Mouse (Mus musculus) 3T3-L1 (cell line): ENCODE measurements around the gene Bmp6.

ENCODE experiments used
- DNase-seq: peaks from one replicate; pipeline ENCODE4 v3.0.0-alpha.2; 2015; ENCODE audit warnings: low read depth, low spot score

Bmp6 gene

DNA sequence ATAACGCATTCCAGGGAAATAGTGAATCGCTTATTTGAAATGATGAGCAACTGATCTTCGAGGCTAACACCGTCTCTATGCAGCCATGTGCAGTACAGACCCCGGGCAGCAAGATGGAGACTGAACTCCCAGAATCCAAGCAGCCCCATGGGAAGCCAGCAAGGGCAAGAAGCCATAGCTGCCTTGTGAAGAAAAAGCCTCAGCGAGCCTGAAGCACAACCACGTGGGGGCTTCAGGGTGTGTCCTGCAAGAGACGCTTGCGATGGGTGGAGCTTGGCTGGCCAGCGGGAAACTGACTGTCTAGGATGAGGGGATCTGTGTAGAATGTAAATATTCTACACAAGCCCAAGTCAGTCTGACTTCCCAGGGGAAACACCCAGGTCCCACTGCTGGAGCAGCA is 167.1 kb downstream of the Bmp6 start:
- no peak for DNase-seq

DNA sequence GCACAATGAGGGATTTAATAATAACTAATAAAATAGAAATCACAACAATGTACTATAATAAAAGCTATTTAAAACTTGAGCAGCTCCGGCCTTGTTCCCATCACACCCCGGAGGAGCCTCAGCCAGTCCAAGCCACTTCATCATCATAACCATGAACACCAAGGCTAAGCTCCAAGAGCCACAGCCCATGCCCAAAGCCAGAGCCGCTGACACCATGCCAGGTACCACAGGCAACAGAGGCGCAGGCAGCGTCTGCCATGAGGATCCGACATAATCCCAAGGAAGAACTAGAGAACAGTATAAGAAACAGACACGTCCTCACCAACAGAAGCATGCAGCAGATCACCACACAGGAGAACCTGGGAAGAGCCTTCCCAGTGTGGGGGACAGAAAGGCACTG is 169.0 kb downstream of the Bmp6 start:
- DNase-seq: no peak

- peak; percentile 10 for DNase-seq
These were observed 170.5 kb downstream of the Bmp6 start for GRCm38 (mm10) chr13:38515431-38515830.

GRCm38 (mm10) chr13:38515845-38516244 is 170.9 kb downstream of the Bmp6 start:
- DNase-seq: peak; percentile 28

- no peak for DNase-seq
These were observed 171.7 kb downstream of the Bmp6 start for GRCm38 (mm10) chr13:38516582-38516981.

- no peak for DNase-seq
These were observed 175.4 kb downstream of the Bmp6 start for GRCm38 (mm10) chr13:38520299-38520698.

DNA sequence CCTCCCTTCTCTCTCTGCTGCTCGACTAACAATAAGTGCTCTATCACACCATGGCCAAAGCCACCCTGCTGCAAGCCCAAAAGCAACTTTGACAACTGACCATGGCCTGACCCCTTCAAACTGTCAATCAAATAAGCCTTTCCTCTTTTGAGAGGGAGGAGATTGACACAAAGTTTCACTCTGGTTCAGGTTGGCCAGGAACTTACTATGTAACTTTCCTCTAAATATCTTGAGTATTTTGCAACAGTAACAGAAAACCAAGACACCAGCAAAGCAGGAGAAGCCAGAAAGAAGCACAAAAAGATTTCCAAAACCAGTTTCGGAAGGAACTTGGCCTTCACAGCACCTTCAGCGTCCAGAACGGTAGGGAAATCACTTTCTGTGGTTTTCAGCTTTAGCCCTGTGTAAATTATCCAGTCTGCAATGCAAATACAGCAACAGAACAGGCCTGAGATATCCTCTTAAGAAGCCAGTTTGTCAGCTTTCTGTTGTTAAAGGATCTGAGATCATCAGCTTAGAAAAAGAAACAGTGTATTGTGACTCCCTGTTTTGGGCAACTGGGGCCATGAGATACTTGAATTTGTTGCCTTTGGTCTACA is 177.2 kb downstream of the Bmp6 start:
- no peak for DNase-seq

GRCm38 (mm10) chr13:38523231-38523630 is 178.3 kb downstream of the Bmp6 start:
- DNase-seq: no peak

GRCm38 (mm10) chr13:38525261-38525660 is 180.4 kb downstream of the Bmp6 start:
- DNase-seq: no peak

DNA sequence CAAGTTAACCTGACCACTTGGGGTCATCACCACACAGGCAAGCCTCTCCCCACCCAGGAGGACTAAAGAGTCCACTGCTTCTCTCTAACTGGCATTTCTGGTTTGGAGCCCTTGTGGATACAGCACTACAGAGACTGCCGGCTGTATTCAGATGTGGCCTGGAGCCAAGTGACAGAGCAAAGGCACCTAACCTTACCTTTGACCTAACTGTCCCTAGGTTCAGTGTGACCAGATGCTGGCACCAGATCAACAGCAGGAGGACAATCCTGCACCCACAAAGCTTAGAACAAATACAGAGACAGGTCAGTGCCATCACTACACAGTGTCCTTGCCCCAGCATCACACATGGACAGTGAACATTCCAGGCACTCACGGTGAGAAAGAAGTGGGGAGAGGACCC is 181.2 kb downstream of the Bmp6 start:
- DNase-seq: no peak

DNA sequence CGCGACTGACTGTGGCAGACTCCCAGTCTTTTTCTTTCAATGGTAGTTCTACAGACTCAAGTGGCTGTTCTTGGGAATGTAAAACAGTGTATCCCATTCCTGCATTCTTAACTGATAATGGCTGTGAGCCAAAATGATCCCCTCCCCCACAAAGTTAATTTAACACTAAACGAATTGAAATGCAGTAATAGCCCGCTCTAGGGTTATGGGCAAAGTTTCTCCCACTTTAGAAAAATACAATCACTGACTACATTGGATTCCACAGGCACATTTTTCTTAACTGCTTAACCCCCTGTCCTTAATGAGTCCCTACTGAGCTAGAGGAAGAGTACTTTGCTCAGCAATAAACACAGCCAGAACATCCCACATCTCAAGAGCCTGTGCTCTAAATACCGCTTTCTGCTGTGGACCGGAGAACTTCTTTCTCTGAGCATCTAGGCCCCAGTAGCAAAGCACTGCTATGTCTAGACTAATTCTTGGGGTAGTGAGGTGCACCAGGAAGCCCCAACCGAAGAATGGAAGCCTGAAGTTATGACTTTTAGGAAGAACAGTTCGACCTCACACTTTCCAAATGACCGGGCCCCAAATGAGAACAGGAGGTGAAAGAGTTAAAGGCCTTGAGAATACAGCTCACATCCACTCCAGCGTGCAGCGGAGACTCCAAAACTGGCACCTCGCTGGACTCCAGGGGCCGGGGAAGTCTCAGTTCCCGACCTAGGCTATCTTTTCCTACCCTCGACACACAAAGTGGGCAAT is 182.3 kb downstream of the Bmp6 start:
- DNase-seq: peak; percentile 34

DNA sequence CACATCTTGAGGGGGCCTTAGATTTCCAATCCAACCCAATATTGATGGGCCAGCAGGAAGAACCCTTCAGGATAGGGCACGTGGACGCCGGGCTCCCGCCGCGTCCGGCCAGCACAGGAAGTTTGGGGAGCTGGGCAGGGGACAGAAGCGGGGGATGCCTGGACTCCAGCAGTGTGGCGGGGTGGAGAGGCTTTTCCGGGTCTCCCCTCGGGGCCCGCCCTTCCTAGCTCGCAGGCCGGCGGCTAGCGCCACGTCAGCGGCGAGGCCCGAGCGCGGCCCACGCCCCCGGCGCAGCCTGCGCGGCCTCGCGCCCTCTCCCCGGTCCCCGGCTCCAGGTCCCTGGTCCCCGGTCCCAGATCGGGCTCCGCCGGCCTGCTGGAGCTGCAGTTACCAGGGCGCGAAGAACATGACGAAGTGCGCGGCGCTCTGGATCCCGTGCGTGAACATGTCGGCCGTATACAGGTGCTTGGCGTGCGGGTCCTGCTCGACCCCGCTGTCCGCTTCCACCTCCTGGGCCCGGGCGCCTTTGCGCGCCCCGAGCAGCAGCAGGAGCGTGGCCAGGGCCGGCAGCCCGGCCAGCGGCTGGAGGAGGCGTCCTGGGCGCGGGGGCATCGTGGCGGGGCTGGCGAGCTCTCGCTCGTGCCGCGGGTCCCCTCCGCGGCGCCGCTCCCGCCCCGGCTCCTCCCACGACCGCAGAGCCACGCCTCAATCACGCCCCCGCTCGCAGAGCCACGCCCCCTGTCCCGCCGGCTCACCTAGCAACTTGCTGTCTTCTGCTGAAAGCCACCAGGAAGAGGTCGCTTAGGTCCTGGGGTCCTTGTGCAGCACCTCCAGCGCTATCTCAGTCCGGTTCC is 183.1 kb downstream of the Bmp6 start:
- peak; percentile 74 for DNase-seq

GRCm38 (mm10) chr13:38528687-38529294 is 183.9 kb downstream of the Bmp6 start, which contains the start of gene Txndc5:
Gene Txndc5 (minus strand): TSS chr13:38528824.
- DNase-seq: peak; percentile 71

DNA sequence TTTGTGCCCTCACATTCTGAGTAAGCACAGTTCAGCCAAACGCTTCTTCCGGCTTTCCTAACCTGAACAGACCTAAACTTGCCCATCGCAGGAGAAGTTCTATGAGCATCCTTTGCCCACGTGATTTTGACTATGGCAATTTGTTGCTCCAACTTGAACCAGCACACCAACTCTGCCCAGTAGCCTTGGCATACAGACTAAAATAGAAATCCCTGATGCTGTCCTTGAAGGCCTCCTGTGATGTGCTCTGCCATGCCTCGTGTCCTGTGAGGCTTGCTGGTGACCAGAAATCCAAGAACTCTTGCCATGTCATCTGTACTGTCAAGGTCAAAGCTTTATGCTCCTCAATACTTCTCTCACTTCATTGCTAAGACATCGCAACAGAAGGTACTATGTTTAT is 184.7 kb downstream of the Bmp6 start:
- no peak for DNase-seq

GRCm38 (mm10) chr13:38531498-38531897 is 186.6 kb downstream of the Bmp6 start:
- DNase-seq: no peak

- DNase-seq: no peak
These were observed 188.6 kb downstream of the Bmp6 start for GRCm38 (mm10) chr13:38533461-38533860.

DNA sequence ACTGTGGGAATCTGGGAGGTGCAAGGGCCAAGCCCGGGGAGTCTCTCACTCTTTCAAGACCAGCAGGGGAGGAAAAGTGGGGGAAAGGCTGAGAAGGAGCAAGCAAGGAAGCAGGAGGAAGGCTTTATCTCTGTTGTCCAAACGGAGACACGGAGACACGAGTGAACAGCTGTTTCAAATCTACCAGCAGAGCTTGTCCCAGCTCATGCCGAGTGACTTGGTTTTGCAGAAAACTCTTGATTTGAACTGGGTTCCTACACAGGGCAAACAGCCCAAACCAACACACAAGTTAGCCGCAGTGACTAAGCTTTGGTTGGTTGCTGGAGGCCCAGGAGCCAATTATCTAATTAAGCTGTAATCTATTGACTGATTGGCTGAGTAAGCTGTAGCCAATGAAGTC is 189.1 kb downstream of the Bmp6 start:
- peak; percentile 42 for DNase-seq

GRCm38 (mm10) chr13:38534731-38535130 is 189.8 kb downstream of the Bmp6 start:
- no peak for DNase-seq

- DNase-seq: no peak
These were observed 192.6 kb downstream of the Bmp6 start for GRCm38 (mm10) chr13:38537521-38537920.

DNA sequence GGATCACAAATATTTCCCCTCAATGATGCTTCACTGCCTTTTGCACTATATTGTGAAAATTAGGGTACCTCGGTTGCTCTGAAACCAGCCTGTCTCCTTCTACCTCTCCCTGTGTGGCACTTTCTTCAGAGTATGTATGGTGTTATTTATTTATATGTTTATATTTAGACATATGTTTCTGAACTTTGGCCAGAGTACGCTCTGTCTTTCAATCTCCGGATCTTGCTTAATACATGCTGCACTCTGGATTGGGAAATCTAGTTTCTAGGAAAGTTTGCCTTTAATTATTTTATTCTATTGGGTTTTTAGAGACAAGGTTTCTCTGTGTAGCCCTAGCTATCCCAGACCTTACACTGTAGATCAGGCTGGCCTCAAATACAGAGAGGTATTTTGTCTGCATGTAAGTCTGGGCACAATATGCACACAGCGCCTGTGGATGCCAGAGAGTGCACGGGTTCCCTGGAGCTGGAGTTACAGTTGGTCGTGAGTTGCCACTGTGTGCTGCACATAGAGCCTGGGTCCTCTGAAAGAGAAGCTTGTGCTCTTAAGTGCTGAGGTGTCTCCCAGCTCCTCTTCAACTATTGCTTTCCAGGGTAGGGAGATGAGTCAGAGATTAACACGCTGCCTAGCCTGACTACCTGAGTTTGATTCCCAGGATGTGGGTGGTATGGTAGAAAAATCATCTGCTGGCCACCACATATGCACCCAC is 194.4 kb downstream of the Bmp6 start:
- no peak for DNase-seq

- DNase-seq: no peak
These were observed 198.7 kb downstream of the Bmp6 start for GRCm38 (mm10) chr13:38543455-38544125.
